Mouse (Mus musculus) spleen, adult 2 months (tissue): ENCODE data around the gene Aplf. TPM values are rescaled to one million over a fixed set of nuclear protein-coding genes. Genes with fewer than 3 reads are reported as not detected.

ENCODE experiments used
- DNase-seq, 2 experiments: peaks; one replicate each; pipeline versions ENCODE4 v3.0.0 to v3.0.0-alpha.2; 2012 to 2021; ENCODE audit warnings: low spot score in 2 of 2, low read depth in 1 of 2
- H3K27ac ChIP-seq: fragments of 200-500 bp; 2 replicates; pipeline ENCODE4 v1.5.1; 2012; ENCODE audit warnings: low read length, inconsistent platforms; ENCODE audit not compliant: insufficient read depth
- H3K27me3 ChIP-seq: fragments of 200-500 bp; 2 replicates; pipeline ENCODE4 v1.6.1; 2012; ENCODE audit warnings: mild to moderate bottlenecking, moderate library complexity, low read length, inconsistent platforms; ENCODE audit not compliant: control insufficient read depth, insufficient read depth
- H3K36me3 ChIP-seq: fragments of 200-500 bp; 2 replicates; pipeline ENCODE4 v1.6.1; 2012; ENCODE audit warnings: mild to moderate bottlenecking, low read length, inconsistent platforms; ENCODE audit not compliant: control insufficient read depth, insufficient read depth
- H3K4me1 ChIP-seq: fragments of 200-500 bp; 2 replicates; pipeline ENCODE4 v1.6.1; 2011; ENCODE audit warnings: inconsistent platforms; ENCODE audit not compliant: control insufficient read depth, insufficient read depth, insufficient read length
- H3K4me3 ChIP-seq: fragments of 200-500 bp; 2 replicates; pipeline ENCODE4 v1.5.1; 2011; ENCODE audit warnings: mild to moderate bottlenecking, inconsistent platforms; ENCODE audit not compliant: insufficient read depth, insufficient read length; ENCODE audit errors: extremely low read depth
- CTCF ChIP-seq: fragments of 200-500 bp; IDR thresholded peaks from 2 replicates; pipeline ENCODE4 v1.5.1; 2011; ENCODE audit warnings: mild to moderate bottlenecking, inconsistent platforms; ENCODE audit not compliant: insufficient read depth, insufficient read length, insufficient replicate concordance; ENCODE audit errors: extremely low read depth
- POLR2A ChIP-seq: fragments of 200-500 bp; IDR thresholded peaks from 2 replicates; pipeline ENCODE4 v1.6.1; 2011; ENCODE audit warnings: low read depth, low read length, inconsistent platforms
- WGBS: fragments of 180-500 bp; shearing (Covaris S2); methylation state at CpG from one replicate; pipeline ENCODE4 v1.1.7; 2018; 5-methylcytosine and 5-hydroxymethylcytosine counted together
- polyA plus RNA-seq: library from polyadenylated mRNA; depleted of rRNA; stranded (reverse); fragments of >200 nt; gene quantifications from 2 replicates; pipeline ENCODE4 v1.2.3, GENCODE M21; 2012

The Aplf gene
- polyA plus RNA-seq, 1 experiment, result 2.4 TPM

DNA sequence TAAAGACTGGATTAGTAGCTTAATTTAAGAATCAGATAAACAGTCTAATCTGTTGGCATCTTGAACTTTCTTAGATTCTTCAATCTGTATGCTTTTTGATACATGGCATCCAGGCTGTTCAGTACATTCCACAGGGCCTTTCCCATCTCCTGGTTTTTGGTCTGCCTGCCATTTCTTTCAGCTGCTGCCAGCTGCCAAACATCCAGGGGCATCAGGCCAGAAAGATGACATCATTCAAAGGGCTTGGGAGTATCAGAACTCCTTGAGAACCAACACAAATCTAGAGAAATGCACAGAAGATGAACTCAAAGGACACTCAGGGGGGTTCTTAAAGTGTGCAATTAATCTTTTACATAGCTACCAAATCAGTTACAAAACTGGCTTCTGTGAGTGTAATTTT is 72.2 kb downstream of the Aplf start:
- Histone ChIP-seq H3K27me3 (no peaks in the 10 kb centered on the region), H3K4me3 (no peak overlapping the region), H3K4me1 (peaks cover 5% of the 10 kb centered on the region; the same call in 1 of the 2 replicates), H3K27ac (no peak overlapping the region), H3K36me3 (no peaks in the 10 kb centered on the region)
- DNase-seq, result no peak
- no peak for TF ChIP-seq CTCF
- TF ChIP-seq POLR2A, result no peak

DNA sequence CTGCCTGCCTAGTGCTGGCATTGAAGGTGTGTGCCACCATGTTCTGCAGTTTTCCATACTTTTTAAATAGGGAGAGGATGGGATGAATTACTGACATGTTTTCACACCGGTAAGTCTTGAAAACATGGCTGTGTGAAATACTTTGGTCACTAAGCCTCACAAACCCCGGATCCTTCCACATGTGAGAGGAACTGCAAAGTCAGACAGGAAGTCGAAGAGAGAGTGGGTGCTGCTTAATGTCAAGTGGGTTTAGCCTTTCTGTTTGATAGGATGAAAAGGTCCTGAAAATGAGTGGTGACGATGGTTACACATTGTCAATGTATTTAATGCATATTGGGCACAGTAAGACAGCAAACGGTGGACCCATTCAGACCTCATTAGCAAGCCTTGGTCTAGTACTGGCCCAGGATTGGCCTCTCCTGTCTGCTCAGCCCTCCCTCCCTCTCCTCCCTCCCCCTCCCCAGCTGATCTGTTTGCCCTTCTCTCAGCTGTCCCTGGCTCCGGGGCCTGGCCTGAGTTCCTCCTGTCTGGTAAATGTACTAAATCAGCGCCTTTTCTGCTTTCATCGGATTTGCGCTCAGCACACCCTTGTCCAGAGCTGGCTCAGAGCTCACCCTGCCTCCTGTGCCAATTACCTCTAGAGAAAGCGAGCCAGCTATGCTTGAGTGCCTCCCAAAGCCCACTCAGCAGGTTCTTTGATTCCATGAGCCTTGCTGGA is 74.7 kb downstream of the Aplf start:
- Histone ChIP-seq H3K27me3 (no peaks in the 10 kb centered on the region), H3K27ac (no peak overlapping the region), H3K4me1 (peaks cover 5% of the 10 kb centered on the region; the same call in 1 of the 2 replicates), H3K4me3 (no peak overlapping the region), H3K36me3 (no peaks in the 10 kb centered on the region)
- WGBS, result 49% methylated on average over 10 of the region's 10 CpGs
- TF ChIP-seq CTCF, result no peak
- no peak for TF ChIP-seq POLR2A
- peak in 1 of 2 experiments; percentile 7 for DNase-seq

DNA sequence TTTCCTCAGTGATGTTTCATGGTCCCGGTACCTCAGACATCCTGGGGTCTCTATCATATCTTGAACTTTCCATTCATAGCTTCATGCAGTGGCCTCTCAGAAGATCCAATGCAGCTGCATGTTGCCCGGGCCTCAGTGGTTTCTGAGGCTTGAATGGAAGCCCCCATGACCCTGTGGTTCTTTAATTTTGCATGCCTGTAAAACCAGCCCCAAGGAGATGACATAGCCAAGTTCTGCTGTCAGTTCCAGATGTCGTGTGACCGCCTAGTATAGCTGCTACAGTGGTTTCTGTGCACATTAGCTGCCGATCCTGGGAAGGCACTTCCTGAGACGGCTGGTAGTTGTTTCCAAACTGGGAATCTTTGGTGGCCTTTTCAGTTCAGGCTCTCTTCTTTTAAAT is 77.8 kb downstream of the Aplf start:
- peaks cover 5% of the 10 kb centered on the region; the same call in 1 of the 2 replicates for H3K4me1 ChIP-seq
- WGBS, result 73% methylated on average over 6 of the region's 6 CpGs
- no peak overlapping the region for H3K27ac ChIP-seq
- no peaks in the 10 kb centered on the region for H3K36me3 ChIP-seq
- TF ChIP-seq POLR2A, result no peak
- no peak for TF ChIP-seq CTCF
- H3K4me3 ChIP-seq, result no peak overlapping the region
- H3K27me3 ChIP-seq, result no peaks in the 10 kb centered on the region
- no peak for DNase-seq

DNA sequence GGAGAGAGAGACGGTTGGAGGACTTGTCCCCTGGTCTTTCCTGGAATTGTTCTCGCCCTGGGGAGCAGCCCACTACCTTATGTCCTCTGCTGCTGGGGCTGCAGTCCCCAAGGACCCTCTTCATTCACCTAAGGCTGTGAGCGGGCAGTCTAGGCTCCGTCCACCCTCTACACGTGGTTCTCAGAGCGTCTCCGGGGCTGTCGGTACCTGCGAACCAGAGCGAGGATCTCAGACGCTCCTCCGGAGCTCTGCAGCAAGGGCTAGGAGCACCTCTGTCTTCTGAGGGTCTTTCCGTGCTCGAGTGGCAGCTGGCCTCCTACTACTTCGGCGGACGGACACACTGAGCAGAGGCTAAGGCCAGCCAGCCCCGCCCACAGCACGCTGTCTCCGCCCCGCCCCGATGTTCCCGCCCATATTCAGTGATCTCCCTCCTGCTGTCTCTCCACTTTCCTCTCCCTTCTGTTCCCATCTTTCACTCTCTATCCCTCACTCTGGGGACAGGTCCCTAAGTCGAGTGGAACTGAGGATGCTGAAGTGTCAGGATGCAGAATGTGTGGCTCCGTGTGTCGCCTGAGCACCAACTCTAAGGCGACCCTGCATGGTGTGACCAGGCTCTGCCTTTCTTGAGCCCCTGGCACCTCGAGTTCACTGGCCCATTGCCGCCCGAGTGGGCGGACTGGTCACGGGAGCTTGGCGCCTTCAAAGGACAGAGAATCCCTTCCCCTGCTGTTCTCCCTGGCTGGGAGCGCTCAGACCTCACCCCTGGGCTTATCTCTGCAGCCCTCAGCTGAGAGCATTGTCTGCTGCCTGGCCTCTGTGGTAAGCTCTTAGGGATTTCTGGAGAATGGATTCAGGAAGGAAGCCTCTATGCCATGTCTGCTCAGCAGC is 81.4 kb downstream of the Aplf start, which contains the start of gene Prokr1:
Gene Prokr1, minus strand, starts transcription at position 350 of the 888 bp plus-strand sequence.
- H3K4me1 ChIP-seq, result no peaks in the 10 kb centered on the region
- 6% methylated on average over 34 of the region's 34 CpGs for WGBS
- no peaks in the 10 kb centered on the region for H3K36me3 ChIP-seq
- no peak for TF ChIP-seq CTCF
- no peak for TF ChIP-seq POLR2A
- no peaks in the 10 kb centered on the region for H3K27me3 ChIP-seq
- no peak within 1 kb of the TSS for H3K27ac ChIP-seq
- H3K4me3 ChIP-seq, result peak within 1 kb of the TSS; percentile 60
- peak in 1 of 2 experiments; percentile 28 for DNase-seq

DNA sequence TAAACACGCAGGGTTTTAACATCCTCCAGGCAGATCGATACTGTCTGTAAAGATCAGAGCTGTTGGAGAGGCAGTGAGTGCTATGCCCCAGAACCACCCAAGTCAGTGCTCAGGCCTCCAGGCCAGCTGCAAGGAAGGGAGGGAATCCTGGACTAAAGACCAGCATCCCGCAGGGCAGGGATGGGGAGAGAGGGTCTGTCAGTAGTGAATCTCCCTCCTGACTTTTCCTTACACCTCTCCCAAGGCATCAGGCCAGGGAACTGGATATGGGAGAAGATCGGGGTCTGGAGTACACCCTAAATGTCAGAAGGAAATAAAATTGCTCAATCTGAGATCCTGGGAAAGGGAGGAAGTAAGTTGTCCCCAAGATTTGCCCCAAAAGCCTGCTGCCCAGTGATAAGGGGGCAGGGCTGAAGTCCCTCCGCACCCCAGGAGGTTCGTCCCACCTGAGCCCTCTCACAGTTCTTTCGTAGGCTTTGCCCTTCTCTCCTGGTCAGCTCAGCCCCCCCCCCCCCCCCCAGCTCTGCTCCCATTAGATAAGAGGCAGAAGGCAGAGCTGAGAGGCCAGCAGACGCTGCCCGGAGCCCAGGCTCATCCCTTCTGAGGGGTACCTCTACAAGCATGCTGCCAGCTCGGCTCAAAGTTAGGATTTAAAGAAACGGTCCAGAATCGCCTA is 82.1 kb downstream of the Aplf start:
- 34% methylated on average over 12 of the region's 12 CpGs for WGBS
- TF ChIP-seq CTCF (no peak), POLR2A (no peak)
- no peak for DNase-seq
- H3K4me3 ChIP-seq, result peak overlapping the region; percentile 60
- no peak overlapping the region for H3K27ac ChIP-seq
- H3K36me3 ChIP-seq, result no peaks in the 10 kb centered on the region
- no peaks in the 10 kb centered on the region for H3K4me1 ChIP-seq
- H3K27me3 ChIP-seq, result no peaks in the 10 kb centered on the region

DNA sequence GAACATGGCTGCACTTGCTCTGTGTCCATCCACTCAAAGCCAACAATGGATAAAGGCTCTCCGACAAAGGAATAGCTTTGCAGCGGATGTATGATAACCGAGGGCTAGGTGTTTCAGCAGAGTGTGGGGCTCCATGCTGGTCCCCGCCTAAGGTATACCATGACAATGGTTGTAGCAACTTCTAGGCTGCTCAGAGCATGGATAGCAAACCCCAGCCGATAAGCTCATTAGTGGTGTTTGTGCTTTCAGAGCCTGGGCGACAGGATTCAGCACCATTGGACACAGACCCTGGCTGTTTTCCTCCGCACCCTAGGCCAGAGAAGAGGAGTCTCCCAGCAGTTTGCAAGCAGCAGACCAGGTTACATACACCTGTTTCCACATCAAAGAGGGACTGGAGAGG is 88.0 kb downstream of the Aplf start:
- 91% methylated on average over 7 of the region's 7 CpGs for WGBS
- Histone ChIP-seq H3K27ac (no peak overlapping the region), H3K27me3 (no peaks in the 10 kb centered on the region), H3K4me1 (peaks cover 3% of the 10 kb centered on the region; the same call in 1 of the 2 replicates), H3K4me3 (no peak overlapping the region), H3K36me3 (no peaks in the 10 kb centered on the region)
- TF ChIP-seq CTCF (no peak), POLR2A (no peak)
- no peak for DNase-seq
